ENCODE assay signal across 16 mouse cellular contexts in the genomic region with DNA sequence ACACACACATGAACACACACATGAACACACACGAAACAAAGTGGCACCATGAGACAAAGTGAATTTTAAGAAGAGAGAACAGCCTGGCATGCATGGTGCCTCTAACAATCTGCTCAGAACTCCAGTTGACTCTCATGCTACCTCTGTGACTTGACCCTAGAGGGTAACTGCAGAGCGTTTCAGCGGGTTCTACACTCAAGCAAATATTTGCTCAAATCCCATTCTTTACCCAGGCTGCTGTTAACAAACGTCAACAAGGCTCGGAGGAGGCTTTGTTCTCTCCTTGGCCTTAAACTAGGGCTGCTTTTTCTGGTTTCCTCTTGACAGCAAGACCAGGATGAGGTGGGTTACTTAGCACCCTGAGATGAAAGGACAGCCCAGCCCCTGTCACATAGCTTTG.
"Had no signal": no experiment of that assay in that cellular context is flagged by ENCODE, and none has a peak within 500 bp of the region (broad histone marks: within the 10 kb centered on the region; RNA-seq: fewer than 3 reads in every experiment).

No protein-coding gene starts in this region.

- H3K36me3 ChIP-seq: hindbrain, embryonic 12.5 days; lung, embryonic 15.5 days; neural tube, embryonic 13.5 days had no signal

- H3K27ac ChIP-seq: hindbrain, embryonic 12.5 days; kidney, postnatal 0 days; layer of hippocampus, adult 2 months; lung, embryonic 15.5 days; neural tube, embryonic 13.5 days had no signal

- H3K27me3 ChIP-seq: hindbrain, embryonic 12.5 days; lung, embryonic 15.5 days; neural tube, embryonic 13.5 days had no signal

- H3K4me2 ChIP-seq: hindbrain, embryonic 12.5 days; lung, embryonic 15.5 days; midbrain, embryonic 11.5 days; neural tube, embryonic 13.5 days had no signal

- H3K9me3 ChIP-seq: hindbrain, embryonic 12.5 days; lung, embryonic 15.5 days; neural tube, embryonic 13.5 days had no signal

- ATAC-seq: hindbrain, embryonic 16.5 days; inflammation-experienced regulatory T-cells, adult 6 months; midbrain, embryonic 16.5 days had no signal

- H3K4me1 ChIP-seq: hindbrain, embryonic 12.5 days had no signal

- H3K4me3 ChIP-seq: hindbrain, embryonic 12.5 days; layer of hippocampus, adult 2 months; lung, embryonic 15.5 days; neural tube, embryonic 13.5 days had no signal

- H3K9ac ChIP-seq: hindbrain, embryonic 12.5 days; lung, embryonic 15.5 days; neural tube, embryonic 13.5 days had no signal

- DNase-seq: kidney, adult 11 months; kidney, adult 9 months; kidney, postnatal 36 days; left cerebral cortex, postnatal 4 days; retina, postnatal 1 day; right cerebral cortex, postnatal 14 days; thymus, postnatal 36 days had no signal
